ENCODE assay signal across 25 mouse cellular contexts in genomic region chr12:31885084-31885483, GRCm38 (mm10).
DNase-seq lines count a peak whose midpoint lies in the region; TF ChIP-seq lines count a peak whose summit lies in the region.
"Had no signal": no experiment of that assay in that cellular context is flagged by ENCODE, and none has a peak within 500 bp of the region (broad histone marks: within the 10 kb centered on the region; RNA-seq: fewer than 3 reads in every experiment).

No protein-coding gene starts in this region.

- TF ChIP-seq CTCF in left cerebral cortex, adult 2 months (IDR thresholded peaks at IDR 0.05): no peak

- no peak overlapping the region for H3K4me3 ChIP-seq in left cerebral cortex, adult 2 months
- H3K4me3 ChIP-seq: embryonic facial prominence, embryonic 12.5 days; embryonic facial prominence, embryonic 15.5 days; forebrain, embryonic 12.5 days; forebrain, embryonic 15.5 days; heart, adult 2 months; heart, embryonic 10.5 days; heart, embryonic 13.5 days; hindbrain, embryonic 12.5 days; hindbrain, embryonic 15.5 days had no signal

- intact Hi-C loops in left cerebral cortex, adult 2 months (cut with DNase I): loop anchor here (5.0 kb wide), 1 partner anchor 128 kb away; no protein-coding TSS in a partner anchor
- intact Hi-C loops in left cerebral cortex, postnatal 4 days (cut with DNase I): no loop called here

- DNase-seq in frontal cortex, postnatal 36 days (ENCODE audit: low spot score in 2 of 2): peak; percentile 15 to 16
- no peak for DNase-seq in frontal cortex, postnatal 14 days (ENCODE audit: low spot score in 2 of 2)
- DNase-seq in left cerebral cortex, adult 2 months (ENCODE audit: extremely low spot score in 1 of 2, low spot score in 2 of 2): no peak
- DNase-seq in left cerebral cortex, postnatal 4 days: no peak
- peak; percentile 54 for DNase-seq in brain, adult 2 months (ENCODE audit: low read depth, low spot score)
- no peak for DNase-seq in heart, postnatal 4 days
- DNase-seq: adrenal gland, adult 2 months; adrenal gland, postnatal 14 days; B cell, adult 2 months; cerebellum, adult 11-12 months; cerebellum, adult 9-10 months; cerebellum, postnatal 14 days; gastrocnemius, postnatal 10 days; gastrocnemius, postnatal 36 days; heart, adult 2 months; heart, postnatal 14 days; kidney, adult 18-20 months had no signal

- peak overlapping the region; percentile 77; the same call in 1 of the 2 replicates for H3K27ac ChIP-seq in left cerebral cortex, adult 2 months
- H3K27ac ChIP-seq: embryonic facial prominence, embryonic 12.5 days; embryonic facial prominence, embryonic 15.5 days; forebrain, embryonic 12.5 days; forebrain, embryonic 15.5 days; heart, adult 2 months; heart, embryonic 10.5 days; heart, embryonic 13.5 days; hindbrain, embryonic 12.5 days; hindbrain, embryonic 15.5 days had no signal

Comparison
In these comparisons a context has a peak if more than half of its experiments do, and no peak if none do; other contexts are left out.
1. DNase-seq: peak in frontal cortex, postnatal 36 days (2 of 2) and brain, adult 2 months (single experiment); none in frontal cortex, postnatal 14 days (0 of 2), left cerebral cortex, adult 2 months (0 of 2), left cerebral cortex, postnatal 4 days (single experiment) and heart, postnatal 4 days (single experiment).